Mouse (Mus musculus): ENCODE measurements around the gene Map4k2.

DNA sequence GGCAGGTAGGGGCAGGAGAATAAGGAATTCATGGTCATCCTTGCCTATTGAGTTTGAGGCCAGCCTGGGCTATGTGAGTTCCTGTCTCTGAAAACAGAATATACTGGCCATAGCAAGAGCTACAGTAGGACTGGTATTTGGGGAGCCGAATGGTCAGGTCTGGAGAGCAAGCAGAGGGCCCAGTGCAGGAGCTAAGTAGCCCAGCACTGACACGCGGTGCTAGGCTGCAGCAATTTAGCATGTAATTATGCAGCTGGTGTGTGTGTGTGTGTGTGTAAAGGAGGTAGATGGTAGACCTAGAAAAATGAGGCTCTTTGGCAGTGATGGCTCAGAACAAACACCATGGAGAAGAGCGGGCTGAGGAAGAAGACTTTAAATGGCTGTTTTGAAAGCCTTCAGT, 6.7 kb downstream of the Map4k2 start:
- TF ChIP-seq CEBPB (IDR thresholded peaks at IDR 0.05; ENCODE audit: insufficient read depth, poor library complexity, severe bottlenecking) (no peak), USF1 (IDR thresholded peaks at IDR 0.05; ENCODE audit: low read depth) (no peak)

Measured in myocyte (in vitro differentiated cells).